Mouse (Mus musculus): ENCODE measurements around the gene Ccnt1. TPM values are rescaled to one million over a fixed set of nuclear protein-coding genes. Genes with fewer than 3 reads are reported as not detected.
"Not testable (repeated sequence)": the region's sequence is repeated elsewhere in the genome, so short reads cannot be mapped to it uniquely, and the experiment has no call there.

Gene Ccnt1
- total RNA-seq, 2 experiments from 2014 or later: 43.8 to 48.3 TPM

- TF ChIP-seq CTCF (conservative IDR thresholded peaks at IDR 0.05): no peak
- DNase-seq (ENCODE audit: low spot score in 2 of 2): no peak
- Histone ChIP-seq H3K27ac (peak overlapping the region; percentile 97), H3K4me3 (peak overlapping the region; percentile 95)
Observed at GRCm38 (mm10) chr15:98533035-98533531, 37.6 kb downstream of the Ccnt1 start.

DNA sequence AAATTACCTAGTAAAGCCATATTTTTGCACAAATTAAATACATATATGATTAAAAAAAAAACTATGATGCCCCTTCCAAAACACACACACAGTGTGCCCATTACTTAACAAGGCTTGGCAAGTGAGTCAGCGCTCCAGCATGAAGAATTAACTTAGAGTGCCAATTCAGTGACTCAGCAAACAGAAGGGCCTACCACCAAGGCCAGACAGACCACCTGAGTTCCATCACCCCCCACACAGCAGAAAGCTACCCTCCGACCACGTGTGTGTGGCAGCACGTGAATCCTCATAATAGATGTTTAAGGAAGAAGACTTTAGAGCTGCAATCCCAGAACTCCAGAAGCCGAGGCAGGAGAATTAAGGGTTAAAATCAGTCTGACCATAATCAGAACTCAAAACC is 38.4 kb downstream of the Ccnt1 start:
- peak overlapping the region; percentile 95 for H3K4me3 ChIP-seq
- H3K27ac ChIP-seq: peak overlapping the region; percentile 97
- TF ChIP-seq CTCF (conservative IDR thresholded peaks at IDR 0.05): no peak
- no peak for DNase-seq (ENCODE audit: low spot score in 2 of 2)

GRCm38 (mm10) chr15:98528066-98528563 is 42.6 kb downstream of the Ccnt1 start:
- TF ChIP-seq CTCF (conservative IDR thresholded peaks at IDR 0.05): no peak
- no peak overlapping the region for H3K27ac ChIP-seq
- no peak for DNase-seq (ENCODE audit: low spot score in 2 of 2)
- no peak overlapping the region for H3K4me3 ChIP-seq

GRCm38 (mm10) chr15:98527056-98527771 is 43.5 kb downstream of the Ccnt1 start:
- H3K4me3 ChIP-seq: no peak overlapping the region
- H3K27ac ChIP-seq: no peak overlapping the region
- DNase-seq (ENCODE audit: low spot score in 2 of 2): no peak
- TF ChIP-seq CTCF (conservative IDR thresholded peaks at IDR 0.05): no peak

DNA sequence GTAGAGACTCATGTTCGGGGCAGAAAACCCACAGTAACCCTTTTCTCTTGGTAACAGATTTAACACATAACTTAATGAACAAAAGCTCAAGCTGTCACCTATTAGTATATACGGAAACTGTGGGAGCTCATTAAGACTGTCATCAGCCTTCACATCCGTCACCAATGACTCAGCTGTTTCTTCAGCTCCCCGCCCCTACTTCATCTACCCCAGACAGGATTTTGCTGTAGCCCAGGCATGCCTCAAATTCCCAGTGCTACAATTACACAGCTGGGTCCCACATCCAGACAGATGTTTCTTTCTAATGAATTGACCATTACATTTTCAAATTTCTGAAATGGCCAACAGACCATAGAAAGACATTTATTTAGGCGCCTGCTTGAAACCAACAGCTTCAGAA is 44.7 kb downstream of the Ccnt1 start:
- TF ChIP-seq CTCF (conservative IDR thresholded peaks at IDR 0.05): no peak
- H3K27ac ChIP-seq: no peak overlapping the region
- DNase-seq (ENCODE audit: low spot score in 2 of 2): no peak
- no peak overlapping the region for H3K4me3 ChIP-seq

- DNase-seq (ENCODE audit: low spot score in 2 of 2): no peak
- no peak for TF ChIP-seq CTCF (conservative IDR thresholded peaks at IDR 0.05)
- Histone ChIP-seq H3K27ac (no peak overlapping the region), H3K4me3 (no peak overlapping the region)
Observed at GRCm38 (mm10) chr15:98521245-98521644, 49.5 kb downstream of the Ccnt1 start.

GRCm38 (mm10) chr15:98517380-98518355 is 53.1 kb downstream of the Ccnt1 start:
- DNase-seq (ENCODE audit: low spot score in 2 of 2): peak; percentile 55 to 69
- TF ChIP-seq CTCF (conservative IDR thresholded peaks at IDR 0.05): peak; percentile 98
- Histone ChIP-seq H3K27ac (no peak overlapping the region), H3K4me3 (no peak overlapping the region)

- not testable (repeated sequence) for H3K4me3 ChIP-seq; H3K27ac ChIP-seq; DNase-seq (ENCODE audit: low spot score in 2 of 2)
Observed at GRCm38 (mm10) chr15:98514845-98515244, 55.9 kb downstream of the Ccnt1 start.

- TF ChIP-seq CTCF (conservative IDR thresholded peaks at IDR 0.05): no peak
- H3K4me3 ChIP-seq: no peak overlapping the region
- H3K27ac ChIP-seq: no peak overlapping the region
- no peak for DNase-seq (ENCODE audit: low spot score in 2 of 2)
Observed at GRCm38 (mm10) chr15:98514146-98514545, 56.6 kb downstream of the Ccnt1 start.

GRCm38 (mm10) chr15:98513676-98514075 is 57.0 kb downstream of the Ccnt1 start:
- not testable (repeated sequence) for H3K27ac ChIP-seq; DNase-seq (ENCODE audit: low spot score in 2 of 2); H3K4me3 ChIP-seq

- no peak for DNase-seq (ENCODE audit: low spot score in 2 of 2)
- no peak overlapping the region for H3K4me3 ChIP-seq
- H3K27ac ChIP-seq: peak overlapping the region; percentile 54; the same call in 1 of the 2 replicates
- TF ChIP-seq CTCF (conservative IDR thresholded peaks at IDR 0.05): no peak
Observed at GRCm38 (mm10) chr15:98512799-98513321, 57.9 kb downstream of the Ccnt1 start.

DNA sequence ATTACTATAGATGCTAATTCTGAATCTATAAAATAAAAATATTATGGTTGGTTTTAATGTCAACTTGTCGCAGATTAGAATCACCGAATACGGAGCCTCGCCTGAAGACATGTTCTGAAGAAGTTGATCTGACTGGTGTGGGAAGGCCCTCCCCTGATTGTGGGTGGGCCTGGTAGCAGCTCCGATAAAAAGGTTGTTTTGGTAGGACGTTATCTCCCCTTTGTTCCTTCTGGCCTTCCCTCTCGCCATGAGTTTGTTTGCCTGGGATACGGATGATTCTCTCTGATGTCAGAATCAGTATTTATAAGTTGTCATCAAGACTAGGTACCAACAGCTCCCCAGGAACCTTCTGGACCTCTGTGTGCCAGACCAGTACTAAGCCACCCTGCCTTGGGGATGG is 58.5 kb downstream of the Ccnt1 start:
- H3K27ac ChIP-seq: peak overlapping the region; percentile 54; the same call in 1 of the 2 replicates
- no peak for DNase-seq (ENCODE audit: low spot score in 2 of 2)
- H3K4me3 ChIP-seq: no peak overlapping the region
- no peak for TF ChIP-seq CTCF (conservative IDR thresholded peaks at IDR 0.05)

Data from layer of hippocampus, adult 2 months (tissue).